Mouse (Mus musculus) liver, adult 2 months (tissue): ENCODE measurements around the gene B230118H07Rik.

ENCODE experiments used
- CTCF ChIP-seq: fragments of 200-500 bp; IDR thresholded peaks from 2 replicates; pipeline ENCODE4 v1.5.1; 2011; ENCODE audit warnings: low read depth, low read length, control low read depth
- POLR2A ChIP-seq: fragments of 200-500 bp; IDR thresholded peaks from 2 replicates; pipeline ENCODE4 v1.6.1; 2011; ENCODE audit warnings: low read length, control low read depth; ENCODE audit not compliant: insufficient read depth; ENCODE audit errors: extremely low read depth

DNA sequence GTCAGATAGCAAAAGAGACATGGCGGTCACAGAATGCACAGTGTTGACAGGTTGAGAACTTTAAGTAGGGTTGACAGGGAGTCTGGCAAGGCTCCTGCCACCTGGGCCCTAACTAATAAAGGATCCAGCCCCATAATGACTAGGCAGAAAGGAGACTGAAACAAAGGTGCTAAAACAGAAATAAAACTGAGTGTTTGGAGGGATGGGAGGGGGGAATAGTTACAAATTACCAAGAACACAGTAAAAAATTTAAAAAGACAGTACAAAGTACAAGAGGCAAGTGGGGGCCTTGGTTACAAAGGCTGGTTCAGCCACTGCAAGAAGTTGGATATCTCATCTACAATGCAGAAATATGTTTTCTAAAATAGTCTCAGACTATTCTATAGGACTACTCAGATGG is 93.4 kb downstream of the B230118H07Rik start:
- TF ChIP-seq POLR2A = no peak
- TF ChIP-seq CTCF = no peak
